Mouse (Mus musculus): ENCODE data around the gene Sema4d. TPM values are rescaled to one million over a fixed set of nuclear protein-coding genes. Genes with fewer than 3 reads are reported as not detected.
A peak's percentile ranks its signal among the peaks of the same experiment; 100 is the strongest.

The Sema4d gene
- total and polyA plus RNA-seq, 3 experiments, result 6.9 to 20.3 TPM; not detected in 1

- DNase-seq (ENCODE audit: low read depth, low spot score), result no peak
- peaks cover 0 to 20% of the 10 kb centered on the region in 2 experiments; a peak in 2 of 4 replicates for H3K36me3 ChIP-seq (ENCODE audit: control insufficient read depth in 1 of 2, insufficient read depth in 2 of 2, low read length in 2 of 2)
- H3K4me3 ChIP-seq (ENCODE audit: control insufficient read depth in 1 of 2, insufficient read depth in 1 of 2, low read depth in 2 of 2, low read length in 2 of 2), result no peak overlapping the region
- no peaks in the 10 kb centered on the region for H3K9me3 ChIP-seq (replicated peaks; ENCODE audit: insufficient read depth, low read length)
- no peak overlapping the region for H3K27ac ChIP-seq (ENCODE audit: control insufficient read depth, low read depth, low read length)
- no peak overlapping the region for H3K9ac ChIP-seq (ENCODE audit: control insufficient read depth, low read depth, low read length, poor library complexity, severe bottlenecking)
- no peaks in the 10 kb centered on the region for H3K27me3 ChIP-seq (ENCODE audit: control insufficient read depth in 1 of 2, insufficient read depth in 2 of 2, low read length in 2 of 2)
- H3K79me2 ChIP-seq (ENCODE audit: control insufficient read depth, insufficient read depth, low read length, poor library complexity), result no peaks in the 10 kb centered on the region
- TF ChIP-seq TCF12 (IDR thresholded peaks at IDR 0.05; ENCODE audit: low read depth, low read length) (no peak), SMC3 (IDR thresholded peaks at IDR 0.05; ENCODE audit: low read depth, low read length) (no peak), ZC3H11A (IDR thresholded peaks at IDR 0.05; ENCODE audit: low read depth, low read length) (no peak), GABPA (IDR thresholded peaks at IDR 0.05; ENCODE audit: low read depth, low read length) (no peak), USF2 (IDR thresholded peaks at IDR 0.05; ENCODE audit: borderline replicate concordance in 1 of 2, insufficient read depth in 1 of 2, low read depth in 1 of 2, low read length in 2 of 2) (no peak), SIN3A (IDR thresholded peaks at IDR 0.05; ENCODE audit: low read length) (no peak), KAT2A (conservative IDR thresholded peaks at IDR 0.05; ENCODE audit: low read depth, low read length) (no peak), BHLHE40 (IDR thresholded peaks at IDR 0.05; ENCODE audit: borderline replicate concordance, low read depth, low read length) (no peak), TBP (IDR thresholded peaks at IDR 0.05; ENCODE audit: low read depth, low read length) (no peak), MAX (IDR thresholded peaks at IDR 0.05; ENCODE audit: low read length) (no peak)
- H3K4me1 ChIP-seq (ENCODE audit: control insufficient read depth in 1 of 2, insufficient read depth in 2 of 2, low read length in 2 of 2), result peaks cover 11 to 24% of the 10 kb centered on the region in 2 experiments
Measured at GRCm38 (mm10) chr13:51771802-51772206, 21.7 kb downstream of the Sema4d start.

DNA sequence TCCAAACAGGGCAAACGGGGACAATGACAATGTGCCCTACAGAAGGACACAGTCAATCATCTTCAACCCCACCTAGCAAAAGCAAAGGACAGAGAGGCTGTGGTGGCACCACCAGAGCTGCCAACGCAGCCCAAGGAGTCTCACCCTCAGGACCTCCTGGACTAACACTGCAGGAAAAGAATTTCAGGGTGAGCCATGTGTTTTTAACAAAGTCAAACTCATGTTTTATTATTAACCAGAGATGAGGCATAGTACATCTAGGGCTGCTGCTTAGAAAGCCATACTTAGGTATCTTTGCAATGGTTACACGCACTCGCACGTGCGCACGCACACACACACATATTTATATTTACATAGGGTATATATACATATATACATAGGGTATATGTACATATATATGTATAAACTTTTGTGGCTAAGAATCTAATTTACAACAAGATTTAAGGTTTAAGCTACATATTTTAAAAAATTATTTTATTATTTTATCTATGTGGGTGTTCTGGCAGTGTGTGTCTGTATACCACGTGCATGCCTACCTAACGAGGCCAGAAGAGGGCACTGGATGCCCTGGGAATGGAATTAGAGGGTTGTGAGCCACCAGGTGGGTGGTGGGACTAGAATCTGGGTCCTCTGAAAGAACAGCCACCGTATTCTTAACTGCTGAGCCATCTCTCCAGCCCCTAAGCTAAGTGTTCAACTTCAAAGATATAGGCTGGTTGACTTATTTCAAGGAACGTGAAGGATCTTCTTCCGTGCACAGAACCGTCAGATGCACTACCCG lies 22.7 kb downstream of the Sema4d start:
- Histone ChIP-seq H3K36me3 (ENCODE audit: control insufficient read depth in 1 of 2, insufficient read depth in 2 of 2, low read length in 2 of 2) (peaks cover 0 to 11% of the 10 kb centered on the region in 2 experiments; a peak in 2 of 4 replicates), H3K9me3 (replicated peaks; ENCODE audit: insufficient read depth, low read length) (no peaks in the 10 kb centered on the region), H3K79me2 (ENCODE audit: control insufficient read depth, insufficient read depth, low read length, poor library complexity) (no peaks in the 10 kb centered on the region), H3K9ac (ENCODE audit: control insufficient read depth, low read depth, low read length, poor library complexity, severe bottlenecking) (no peak overlapping the region), H3K4me1 (ENCODE audit: control insufficient read depth in 1 of 2, insufficient read depth in 2 of 2, low read length in 2 of 2) (peaks cover 8 to 15% of the 10 kb centered on the region in 2 experiments), H3K27ac (ENCODE audit: control insufficient read depth, low read depth, low read length) (no peak overlapping the region), H3K27me3 (ENCODE audit: control insufficient read depth in 1 of 2, insufficient read depth in 2 of 2, low read length in 2 of 2) (no peaks in the 10 kb centered on the region), H3K4me3 (ENCODE audit: control insufficient read depth in 1 of 2, insufficient read depth in 1 of 2, low read depth in 2 of 2, low read length in 2 of 2) (no peak overlapping the region)
- no peak for TF ChIP-seq ELF1 (IDR thresholded peaks at IDR 0.05; ENCODE audit: low read depth, low read length)
- peak; percentile 8 for TF ChIP-seq RAD21 (IDR thresholded peaks at IDR 0.05; ENCODE audit: low read depth, low read length)
- TF ChIP-seq ZKSCAN1 (IDR thresholded peaks at IDR 0.05; ENCODE audit: low read depth, low read length), result no peak
- TF ChIP-seq GATA1 (IDR thresholded peaks at IDR 0.05; ENCODE audit: low read depth, low read length), result no peak
- TF ChIP-seq CTCF (IDR thresholded peaks at IDR 0.05 in 2 of 3, conservative IDR thresholded peaks at IDR 0.05 in 1 of 3; ENCODE audit: control insufficient read depth in 1 of 3, insufficient read depth in 1 of 3, low read depth in 2 of 3, low read length in 3 of 3, poor library complexity in 1 of 3, severe bottlenecking in 1 of 3), result peak in 1 of 3 experiments; percentile 23; a peak in 2 of 6 replicates
- DNase-seq (ENCODE audit: low read depth, low spot score), result no peak
